Mouse (Mus musculus): ENCODE results near the gene Gm43302.

- TF ChIP-seq CTCF (IDR thresholded peaks at IDR 0.05; ENCODE audit: borderline replicate concordance, extremely low read depth, insufficient read depth, insufficient read length), result no peak
- TF ChIP-seq POLR2A (IDR thresholded peaks at IDR 0.05; ENCODE audit: borderline replicate concordance, extremely low read depth, insufficient read depth, insufficient read length, poor library complexity, severe bottlenecking), result no peak
Measured at GRCm38 (mm10) chr5:105295746-105296145, 2.3 kb upstream of the Gm43302 start.
